Mouse (Mus musculus): ENCODE data around the gene Pcp2. TPM values are rescaled to one million over a fixed set of nuclear protein-coding genes. Genes with fewer than 3 reads are reported as not detected.

Gene Pcp2
- polyA plus RNA-seq, 1 experiment = not detected

GRCm38 (mm10) chr8:3621199-3621970 lies 4.0 kb downstream of the Pcp2 start, which contains the start of the genes Xab2 and Pet100:
Gene Xab2, minus strand, starts transcription at chr8:3621316.
Gene Pet100, plus strand, starts transcription at chr8:3621548.
- Histone ChIP-seq H3K27ac (ENCODE audit: control insufficient read depth, insufficient read depth, low read depth, low read length) (peak within 1 kb of the TSS; percentile 83), H3K27me3 (ENCODE audit: control insufficient read depth, insufficient read depth, low read length) (no peaks in the 10 kb centered on the region), H3K4me1 (ENCODE audit: control insufficient read depth, insufficient read depth, low read length) (peaks cover 4% of the 10 kb centered on the region), H3K4me3 (ENCODE audit: control insufficient read depth, low read depth, low read length) (peak within 1 kb of the TSS; percentile 98), H3K36me3 (ENCODE audit: control insufficient read depth, insufficient read depth, low read length) (0 out of 2 replicates have a peak, but pooled peaks cover 2% of the 10 kb centered on the region)
- no peak for TF ChIP-seq CTCF (IDR thresholded peaks at IDR 0.05; ENCODE audit: control insufficient read depth, insufficient read depth, insufficient replicate concordance, low read depth, low read length)
- TF ChIP-seq POLR2A (IDR thresholded peaks at IDR 0.05; ENCODE audit: control insufficient read depth, low read depth, low read length) = peak; percentile 91

- H3K4me3 ChIP-seq (ENCODE audit: control insufficient read depth, low read depth, low read length) = no peak overlapping the region
- no peaks in the 10 kb centered on the region for H3K4me1 ChIP-seq (ENCODE audit: control insufficient read depth, insufficient read depth, low read length)
- TF ChIP-seq POLR2A (IDR thresholded peaks at IDR 0.05; ENCODE audit: control insufficient read depth, low read depth, low read length) (no peak), CTCF (IDR thresholded peaks at IDR 0.05; ENCODE audit: control insufficient read depth, insufficient read depth, insufficient replicate concordance, low read depth, low read length) (no peak)
- H3K36me3 ChIP-seq (ENCODE audit: control insufficient read depth, insufficient read depth, low read length) = peaks cover 4% of the 10 kb centered on the region
- no peak overlapping the region for H3K27ac ChIP-seq (ENCODE audit: control insufficient read depth, insufficient read depth, low read depth, low read length)
- H3K27me3 ChIP-seq (ENCODE audit: control insufficient read depth, insufficient read depth, low read length) = no peaks in the 10 kb centered on the region
Measured at GRCm38 (mm10) chr8:3609816-3610150, 15.6 kb downstream of the Pcp2 start.

GRCm38 (mm10) chr8:3609046-3609815 lies 16.1 kb downstream of the Pcp2 start:
- peaks cover 4% of the 10 kb centered on the region for H3K36me3 ChIP-seq (ENCODE audit: control insufficient read depth, insufficient read depth, low read length)
- H3K27me3 ChIP-seq (ENCODE audit: control insufficient read depth, insufficient read depth, low read length) = no peaks in the 10 kb centered on the region
- H3K27ac ChIP-seq (ENCODE audit: control insufficient read depth, insufficient read depth, low read depth, low read length) = no peak overlapping the region
- no peaks in the 10 kb centered on the region for H3K4me1 ChIP-seq (ENCODE audit: control insufficient read depth, insufficient read depth, low read length)
- no peak overlapping the region for H3K4me3 ChIP-seq (ENCODE audit: control insufficient read depth, low read depth, low read length)
- no peak for TF ChIP-seq CTCF (IDR thresholded peaks at IDR 0.05; ENCODE audit: control insufficient read depth, insufficient read depth, insufficient replicate concordance, low read depth, low read length)
- no peak for TF ChIP-seq POLR2A (IDR thresholded peaks at IDR 0.05; ENCODE audit: control insufficient read depth, low read depth, low read length)

- peaks cover 4% of the 10 kb centered on the region for H3K36me3 ChIP-seq (ENCODE audit: control insufficient read depth, insufficient read depth, low read length)
- H3K27ac ChIP-seq (ENCODE audit: control insufficient read depth, insufficient read depth, low read depth, low read length) = no peak overlapping the region
- no peaks in the 10 kb centered on the region for H3K27me3 ChIP-seq (ENCODE audit: control insufficient read depth, insufficient read depth, low read length)
- TF ChIP-seq CTCF (IDR thresholded peaks at IDR 0.05; ENCODE audit: control insufficient read depth, insufficient read depth, insufficient replicate concordance, low read depth, low read length) = no peak
- no peak for TF ChIP-seq POLR2A (IDR thresholded peaks at IDR 0.05; ENCODE audit: control insufficient read depth, low read depth, low read length)
- no peaks in the 10 kb centered on the region for H3K4me1 ChIP-seq (ENCODE audit: control insufficient read depth, insufficient read depth, low read length)
- no peak overlapping the region for H3K4me3 ChIP-seq (ENCODE audit: control insufficient read depth, low read depth, low read length)
Measured at GRCm38 (mm10) chr8:3607822-3608221, 17.5 kb downstream of the Pcp2 start.

GRCm38 (mm10) chr8:3606593-3606992 lies 18.8 kb downstream of the Pcp2 start:
- Histone ChIP-seq H3K4me3 (ENCODE audit: control insufficient read depth, low read depth, low read length) (no peak overlapping the region), H3K36me3 (ENCODE audit: control insufficient read depth, insufficient read depth, low read length) (peaks cover 4% of the 10 kb centered on the region; the same call in 1 of the 2 replicates), H3K27me3 (ENCODE audit: control insufficient read depth, insufficient read depth, low read length) (no peaks in the 10 kb centered on the region), H3K27ac (ENCODE audit: control insufficient read depth, insufficient read depth, low read depth, low read length) (no peak overlapping the region), H3K4me1 (ENCODE audit: control insufficient read depth, insufficient read depth, low read length) (no peaks in the 10 kb centered on the region)
- TF ChIP-seq CTCF (IDR thresholded peaks at IDR 0.05; ENCODE audit: control insufficient read depth, insufficient read depth, insufficient replicate concordance, low read depth, low read length) (no peak), POLR2A (IDR thresholded peaks at IDR 0.05; ENCODE audit: control insufficient read depth, low read depth, low read length) (no peak)

GRCm38 (mm10) chr8:3603439-3603838 lies 21.9 kb downstream of the Pcp2 start:
- Histone ChIP-seq H3K27me3 (ENCODE audit: control insufficient read depth, insufficient read depth, low read length) (no peaks in the 10 kb centered on the region), H3K36me3 (ENCODE audit: control insufficient read depth, insufficient read depth, low read length) (no peaks in the 10 kb centered on the region), H3K4me1 (ENCODE audit: control insufficient read depth, insufficient read depth, low read length) (no peaks in the 10 kb centered on the region), H3K4me3 (ENCODE audit: control insufficient read depth, low read depth, low read length) (peak overlapping the region; percentile 14; the same call in 1 of the 2 replicates), H3K27ac (ENCODE audit: control insufficient read depth, insufficient read depth, low read depth, low read length) (no peak overlapping the region)
- no peak for TF ChIP-seq POLR2A (IDR thresholded peaks at IDR 0.05; ENCODE audit: control insufficient read depth, low read depth, low read length)
- TF ChIP-seq CTCF (IDR thresholded peaks at IDR 0.05; ENCODE audit: control insufficient read depth, insufficient read depth, insufficient replicate concordance, low read depth, low read length) = no peak

GRCm38 (mm10) chr8:3600401-3600800 lies 24.9 kb downstream of the Pcp2 start:
- TF ChIP-seq CTCF (IDR thresholded peaks at IDR 0.05; ENCODE audit: control insufficient read depth, insufficient read depth, insufficient replicate concordance, low read depth, low read length) (no peak), POLR2A (IDR thresholded peaks at IDR 0.05; ENCODE audit: control insufficient read depth, low read depth, low read length) (no peak)
- no peak overlapping the region for H3K4me3 ChIP-seq (ENCODE audit: control insufficient read depth, low read depth, low read length)
- H3K27me3 ChIP-seq (ENCODE audit: control insufficient read depth, insufficient read depth, low read length) = no peaks in the 10 kb centered on the region
- no peak overlapping the region for H3K27ac ChIP-seq (ENCODE audit: control insufficient read depth, insufficient read depth, low read depth, low read length)
- no peaks in the 10 kb centered on the region for H3K4me1 ChIP-seq (ENCODE audit: control insufficient read depth, insufficient read depth, low read length)
- no peaks in the 10 kb centered on the region for H3K36me3 ChIP-seq (ENCODE audit: control insufficient read depth, insufficient read depth, low read length)

Data from testis, adult 2 months (tissue).